Mouse (Mus musculus) embryonic facial prominence, embryonic 12.5 days (tissue): ENCODE results near the gene Cmtr1. TPM values are rescaled to one million over a fixed set of nuclear protein-coding genes. Genes with fewer than 3 reads are reported as not detected.
A peak's percentile ranks its signal among the peaks of the same experiment; 100 is the strongest.
"Not testable (repeated sequence)": the region's sequence is repeated elsewhere in the genome, so short reads cannot be mapped to it uniquely, and the experiment has no call there.

ENCODE experiments used
- ATAC-seq: fragments of 200-750 bp; cut with Nextera tagmentation; 2 replicates; pipeline ENCODE4 v1.8.0; 2017; ENCODE audit not compliant: insufficient number of reproducible peaks, insufficient read depth, low FRiP score, low TSS enrichment
- H3K27ac ChIP-seq: fragments of 300-500 bp; sonication (generic); 2 replicates; pipeline ENCODE4 v1.5.1; 2016; ENCODE audit warnings: mild to moderate bottlenecking
- H3K27me3 ChIP-seq: fragments of 300-500 bp; sonication (generic); 2 replicates; pipeline ENCODE4 v1.6.1; 2016; ENCODE audit warnings: mild to moderate bottlenecking, moderate library complexity
- H3K36me3 ChIP-seq: fragments of 300-500 bp; sonication (generic); 2 replicates; pipeline ENCODE4 v1.6.1; 2016; ENCODE audit warnings: mild to moderate bottlenecking
- H3K4me1 ChIP-seq: fragments of 300-500 bp; sonication (generic); 2 replicates; pipeline ENCODE4 v1.6.1; 2016
- H3K4me2 ChIP-seq: fragments of 300-500 bp; sonication (generic); replicated peaks from 2 replicates; pipeline ENCODE4 v1.6.1; 2016; ENCODE audit warnings: mild to moderate bottlenecking, moderate library complexity
- H3K4me3 ChIP-seq: fragments of 300-500 bp; sonication (generic); 2 replicates; pipeline ENCODE4 v1.5.1; 2016; ENCODE audit warnings: mild to moderate bottlenecking
- H3K9ac ChIP-seq: fragments of 300-500 bp; sonication (generic); 2 replicates; pipeline ENCODE4 v1.6.1; 2016; ENCODE audit warnings: mild to moderate bottlenecking, moderate library complexity
- H3K9me3 ChIP-seq: fragments of 300-500 bp; sonication (generic); 2 replicates; pipeline ENCODE4 v1.6.1; 2016; ENCODE audit warnings: mild to moderate bottlenecking, moderate library complexity
- WGBS: fragments of 180-500 bp; shearing (Covaris S2); methylation state at CpG from one replicate; pipeline ENCODE4 v1.1.7; 2016; 5-methylcytosine and 5-hydroxymethylcytosine counted together
- polyA plus RNA-seq: library from polyadenylated mRNA; unstranded; fragments of >200 nt; fragmentation: Nextera tagmentation; extraction: Ambion mirVana; gene quantifications from 2 replicates; pipeline ENCODE4 v1.2.1, GENCODE M21; 2016

Gene Cmtr1
- polyA plus RNA-seq, 1 experiment from 2014 or later: 147 TPM

DNA sequence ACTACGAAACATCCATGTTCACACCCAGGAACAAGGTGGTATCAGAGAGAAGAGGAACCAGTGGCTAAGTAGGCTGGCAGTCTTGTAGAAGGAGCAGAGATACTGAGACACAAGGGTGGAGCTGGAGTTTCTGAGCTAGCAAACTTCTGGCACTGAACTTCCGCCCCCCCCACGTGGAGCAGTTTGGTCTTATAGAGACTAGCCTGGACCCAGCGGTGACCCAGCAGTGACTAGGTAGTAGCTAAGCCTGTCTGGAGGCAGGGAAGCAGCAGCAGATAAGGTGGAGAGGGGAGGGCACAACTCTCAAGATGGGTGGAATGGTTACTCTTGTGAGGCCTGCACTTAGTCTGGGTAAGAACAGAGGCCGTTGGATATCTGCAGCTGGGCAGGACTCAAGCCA, 48.4 kb downstream of the Cmtr1 start:
- Histone ChIP-seq H3K9ac (no peak overlapping the region), H3K4me3 (no peak overlapping the region), H3K9me3 (no peaks in the 10 kb centered on the region), H3K27me3 (no peaks in the 10 kb centered on the region), H3K27ac (no peak overlapping the region), H3K4me1 (peaks cover 28% of the 10 kb centered on the region), H3K4me2 (no peak overlapping the region), H3K36me3 (peaks cover 10% of the 10 kb centered on the region)
- 76% methylated on average over 5 of the region's 5 CpGs for WGBS
- ATAC-seq: no peak

- ATAC-seq: no peak
- H3K4me3 ChIP-seq: no peak overlapping the region
- H3K27ac ChIP-seq: no peak overlapping the region
- H3K27me3 ChIP-seq: no peaks in the 10 kb centered on the region
- H3K9ac ChIP-seq: no peak overlapping the region
- H3K36me3 ChIP-seq: peaks cover 10% of the 10 kb centered on the region; the same call in 1 of the 2 replicates
- peaks cover 28% of the 10 kb centered on the region for H3K4me1 ChIP-seq
- WGBS: 77% methylated on average over 11 of the region's 11 CpGs
- no peaks in the 10 kb centered on the region for H3K9me3 ChIP-seq
- no peak overlapping the region for H3K4me2 ChIP-seq
Measured at GRCm38 (mm10) chr17:29710562-29711044, 50.2 kb downstream of the Cmtr1 start.

DNA sequence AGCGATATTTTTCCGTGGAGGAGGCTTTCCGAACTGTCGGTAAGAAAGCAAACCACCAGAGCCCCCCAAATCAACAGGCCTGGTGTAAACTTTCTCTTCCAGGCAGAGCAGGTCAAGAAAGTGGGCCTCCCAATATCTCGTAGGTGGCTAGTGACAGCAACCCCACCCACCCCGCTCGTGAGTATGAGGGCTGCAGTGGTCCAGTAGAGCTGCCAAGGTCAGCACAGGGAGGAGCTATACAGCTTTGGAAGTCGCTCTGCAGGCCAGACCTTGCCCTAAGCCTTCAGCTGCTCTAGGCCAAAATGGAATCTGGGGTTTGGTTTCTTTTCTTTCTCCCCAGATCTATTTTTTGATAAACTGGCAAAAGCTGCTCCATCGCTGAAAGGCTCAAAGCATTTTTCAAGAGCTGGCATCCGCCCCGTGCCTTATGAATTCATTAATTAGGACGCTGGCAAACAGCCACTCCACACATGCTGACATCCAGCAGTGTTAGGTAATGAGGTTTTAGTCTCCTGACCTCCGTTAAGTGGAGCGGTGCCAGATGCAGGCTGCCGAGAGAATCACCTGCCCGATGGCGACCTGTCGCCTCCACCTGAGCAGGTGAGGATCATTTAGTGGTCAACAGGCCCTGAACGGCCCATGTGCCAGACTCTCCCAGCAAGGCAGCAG, 50.8 kb downstream of the Cmtr1 start:
- peaks cover 10% of the 10 kb centered on the region; the same call in 1 of the 2 replicates for H3K36me3 ChIP-seq
- H3K4me1 ChIP-seq: peaks cover 30% of the 10 kb centered on the region
- no peak overlapping the region for H3K27ac ChIP-seq
- ATAC-seq: no peak
- 81% methylated on average over 19 of the region's 19 CpGs for WGBS
- no peaks in the 10 kb centered on the region for H3K27me3 ChIP-seq
- no peak overlapping the region for H3K9ac ChIP-seq
- no peak overlapping the region for H3K4me3 ChIP-seq
- H3K9me3 ChIP-seq: no peaks in the 10 kb centered on the region
- H3K4me2 ChIP-seq: no peak overlapping the region

- ATAC-seq: no peak
- 0 out of 2 replicates have a peak overlapping the region, but pooled peaks have one; percentile 12 for H3K27ac ChIP-seq
- peaks cover 10% of the 10 kb centered on the region; the same call in 1 of the 2 replicates for H3K36me3 ChIP-seq
- no peak overlapping the region for H3K4me2 ChIP-seq
- no peaks in the 10 kb centered on the region for H3K27me3 ChIP-seq
- no peaks in the 10 kb centered on the region for H3K9me3 ChIP-seq
- H3K4me1 ChIP-seq: peaks cover 26% of the 10 kb centered on the region
- no peak overlapping the region for H3K9ac ChIP-seq
- H3K4me3 ChIP-seq: no peak overlapping the region
- WGBS: 77% methylated on average over 8 of the region's 8 CpGs
Measured at GRCm38 (mm10) chr17:29711745-29712431, 51.5 kb downstream of the Cmtr1 start.

GRCm38 (mm10) chr17:29712565-29712964, 52.2 kb downstream of the Cmtr1 start:
- Histone ChIP-seq H3K27ac (no peak overlapping the region), H3K9me3 (no peaks in the 10 kb centered on the region), H3K27me3 (no peaks in the 10 kb centered on the region), H3K4me2 (no peak overlapping the region), H3K9ac (no peak overlapping the region), H3K4me3 (no peak overlapping the region), H3K36me3 (peaks cover 10% of the 10 kb centered on the region; the same call in 1 of the 2 replicates), H3K4me1 (peaks cover 23% of the 10 kb centered on the region)
- 74% methylated on average over 7 of the region's 7 CpGs for WGBS
- ATAC-seq: no peak

- peaks cover 23% of the 10 kb centered on the region for H3K4me1 ChIP-seq
- not testable (repeated sequence) for H3K27ac ChIP-seq, H3K9me3 ChIP-seq, H3K4me2 ChIP-seq, H3K36me3 ChIP-seq, H3K4me3 ChIP-seq, ATAC-seq, H3K27me3 ChIP-seq, H3K9ac ChIP-seq
- WGBS: 94% methylated on average over 4 of the region's 4 CpGs
Measured at GRCm38 (mm10) chr17:29713734-29714133, 53.3 kb downstream of the Cmtr1 start.

DNA sequence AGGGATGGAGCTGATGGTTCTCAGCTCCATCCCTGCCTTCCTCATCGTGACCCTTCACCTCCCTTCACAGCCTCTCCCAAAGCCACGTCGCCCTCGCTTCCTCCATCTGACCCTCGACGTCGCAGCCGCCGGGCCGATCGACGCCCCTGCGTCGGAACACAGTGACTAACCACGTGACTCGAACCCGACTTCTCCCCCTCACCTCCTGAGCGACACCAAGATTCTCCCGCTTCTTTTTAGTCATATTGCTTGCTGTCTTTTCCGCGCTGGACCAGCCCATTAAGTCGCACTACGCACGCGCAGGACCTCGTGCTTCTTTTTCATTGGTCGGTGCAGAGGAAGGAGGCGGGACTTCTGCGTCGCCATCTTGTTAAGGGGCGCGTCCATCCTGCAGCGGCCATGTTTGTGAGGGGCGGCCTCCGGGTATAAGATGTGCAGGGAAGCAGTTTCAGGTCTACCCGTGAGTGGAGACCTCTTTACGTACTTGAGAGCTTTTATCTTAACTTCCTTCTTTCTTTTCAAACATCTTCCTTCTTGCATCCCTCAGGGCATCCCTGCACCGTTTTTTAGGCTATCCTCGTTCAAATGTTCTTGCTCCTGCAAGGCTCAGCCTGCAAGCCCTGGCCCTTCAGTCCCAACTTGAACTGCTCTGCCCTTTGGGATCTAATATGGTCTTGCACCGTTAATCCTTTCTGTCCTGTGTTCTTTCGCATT, 56.5 kb downstream of the Cmtr1 start, which contains the start of gene Ccdc167:
Ccdc167 (minus strand) TSS at position 313 of the 714 bp plus-strand sequence.
- Histone ChIP-seq H3K9ac (peak within 1 kb of the TSS; percentile 61), H3K36me3 (0 out of 2 replicates have a peak, but pooled peaks cover 5% of the 10 kb centered on the region), H3K27me3 (no peaks in the 10 kb centered on the region), H3K4me3 (peak within 1 kb of the TSS; percentile 49), H3K4me1 (peaks cover 7% of the 10 kb centered on the region; the same call in 1 of the 2 replicates), H3K9me3 (no peaks in the 10 kb centered on the region), H3K4me2 (peak within 1 kb of the TSS; percentile 77), H3K27ac (peak within 1 kb of the TSS; percentile 17; the same call in 1 of the 2 replicates)
- ATAC-seq: peak; percentile 92
- WGBS: 5% methylated on average over 41 of the region's 41 CpGs

GRCm38 (mm10) chr17:29718660-29719059, 58.3 kb downstream of the Cmtr1 start:
- Histone ChIP-seq H3K27ac (no peak overlapping the region), H3K27me3 (no peaks in the 10 kb centered on the region), H3K4me1 (peaks cover 7% of the 10 kb centered on the region; the same call in 1 of the 2 replicates), H3K9ac (no peak overlapping the region), H3K36me3 (0 out of 2 replicates have a peak, but pooled peaks cover 5% of the 10 kb centered on the region), H3K4me2 (no peak overlapping the region), H3K9me3 (no peaks in the 10 kb centered on the region), H3K4me3 (no peak overlapping the region)
- 84% methylated on average over 8 of the region's 8 CpGs for WGBS
- ATAC-seq: no peak

DNA sequence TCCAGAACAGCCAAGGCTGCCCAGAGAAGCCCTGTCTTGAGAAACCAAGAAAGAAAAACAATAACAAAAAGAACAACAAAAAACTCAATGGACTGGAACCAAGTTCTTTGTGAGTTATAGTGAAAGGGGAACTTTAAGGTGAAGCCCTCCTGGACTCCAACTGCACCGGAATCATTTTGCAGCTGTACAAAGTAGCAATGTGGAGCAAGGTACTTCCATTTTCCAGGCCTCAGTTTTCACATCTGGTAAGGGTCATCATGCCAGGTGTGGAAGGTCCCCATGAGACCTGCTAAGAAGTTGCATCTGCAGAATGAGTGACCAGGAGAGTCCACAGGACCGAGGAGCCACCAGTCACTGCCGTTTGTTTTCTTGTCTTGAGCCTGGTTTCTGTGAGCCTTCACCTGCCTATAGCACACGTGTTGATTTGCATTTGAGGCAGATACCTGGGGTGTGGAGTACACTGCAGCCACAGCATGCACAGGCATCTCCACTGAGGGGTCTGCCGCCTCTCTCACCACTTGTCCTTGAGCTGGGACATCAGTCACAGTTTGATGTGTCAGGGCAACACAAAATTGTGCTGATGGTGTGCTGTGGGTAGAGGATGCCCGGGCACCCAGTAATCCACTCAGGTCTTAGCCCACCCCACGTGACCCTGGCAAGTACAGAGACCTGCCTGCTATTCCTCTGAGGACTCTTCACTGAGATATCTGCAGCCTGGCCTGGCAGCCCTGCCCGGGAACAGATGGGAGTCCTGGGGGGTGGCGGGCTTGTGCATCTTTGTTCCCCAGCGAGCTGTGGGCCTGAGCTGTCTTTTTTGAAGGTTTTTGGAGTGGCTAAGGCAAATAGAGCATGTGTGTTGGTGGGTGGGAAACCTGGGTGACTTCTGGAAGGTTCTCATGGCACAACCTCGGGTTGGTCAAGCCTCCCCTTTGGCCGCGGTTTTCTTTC, 59.5 kb downstream of the Cmtr1 start:
- H3K27ac ChIP-seq: no peak overlapping the region
- H3K4me2 ChIP-seq: no peak overlapping the region
- no peak overlapping the region for H3K4me3 ChIP-seq
- H3K27me3 ChIP-seq: no peaks in the 10 kb centered on the region
- no peaks in the 10 kb centered on the region for H3K36me3 ChIP-seq
- no peak for ATAC-seq
- peaks cover 7% of the 10 kb centered on the region; the same call in 1 of the 2 replicates for H3K4me1 ChIP-seq
- H3K9me3 ChIP-seq: no peaks in the 10 kb centered on the region
- WGBS: 74% methylated on average over 13 of the region's 13 CpGs
- no peak overlapping the region for H3K9ac ChIP-seq

GRCm38 (mm10) chr17:29720755-29721365, 60.5 kb downstream of the Cmtr1 start:
- Histone ChIP-seq H3K4me1 (peaks cover 7% of the 10 kb centered on the region; the same call in 1 of the 2 replicates), H3K9ac (no peak overlapping the region), H3K36me3 (no peaks in the 10 kb centered on the region), H3K4me3 (no peak overlapping the region), H3K9me3 (no peaks in the 10 kb centered on the region), H3K27me3 (no peaks in the 10 kb centered on the region), H3K27ac (no peak overlapping the region), H3K4me2 (no peak overlapping the region)
- no peak for ATAC-seq
- WGBS: 69% methylated on average over 11 of the region's 11 CpGs
